Mouse (Mus musculus): ENCODE measurements around the gene Gm26602. TPM values are rescaled to one million over a fixed set of nuclear protein-coding genes. Genes with fewer than 3 reads are reported as not detected.

Gm26602 gene
- total RNA-seq, 2 experiments from 2014 or later = not detected

GRCm38 (mm10) chr10:79959847-79960601 is 49.4 kb downstream of the Gm26602 start, which contains the start of gene Wdr18:
Gene Wdr18 (plus strand): TSS chr10:79960152.
- peak; percentile 99 for DNase-seq

Small RNAs within 50 kb of the gene (microRNA-seq; reads per million reads assigned to microRNA genes)
- gene Mir6910 (ENCODE audit: borderline replicate concordance in 2 of 2) = 0 reads per million in 2 experiments

Other genes starting within 250 kb of the Gm26602 start
- not detected for gene Madcam1, start 246.3 kb upstream of the Gm26602 start, total RNA-seq (2021)
- gene Tpgs1, start 241.5 kb upstream of the Gm26602 start, total RNA-seq (2021) = 10 to 100 TPM; 19.1 to 19.6 TPM
- 100 to 1,000 TPM; 329 to 332 TPM for gene Cdc34, start 228.7 kb upstream of the Gm26602 start, total RNA-seq (2021)
- gene Gzmm, start 221.8 kb upstream of the Gm26602 start, total RNA-seq (2021) = 1 to 10 TPM; 4.0 to 4.4 TPM
- 100 to 1,000 TPM; 513 to 650 TPM for gene Bsg, start 206.4 kb upstream of the Gm26602 start, total RNA-seq (2021)
- gene Hcn2, start 194.2 kb upstream of the Gm26602 start, total RNA-seq (2021) = under 1 TPM; 0.67 TPM
- 10 to 100 TPM; 26.7 to 27.2 TPM for gene Polrmt, start 164.3 kb upstream of the Gm26602 start, total RNA-seq (2021)
- gene Fgf22, start 155.8 kb upstream of the Gm26602 start, total RNA-seq (2021) = not detected
- 10 to 100 TPM; 27.4 to 33.4 TPM for gene Rnf126, start 143.9 kb upstream of the Gm26602 start, total RNA-seq (2021)
- 1 to 10 TPM; 2.0 to 2.1 TPM for gene Fstl3, start 133.6 kb upstream of the Gm26602 start, total RNA-seq (2021)
- not detected for gene Prss57, start 119.9 kb upstream of the Gm26602 start, total RNA-seq (2021)
- 10 to 100 TPM; 23.6 to 24.8 TPM for gene Palm, start 117.3 kb upstream of the Gm26602 start, total RNA-seq (2021)
- gene Misp, start 89.9 kb upstream of the Gm26602 start, total RNA-seq (2021) = under 1 TPM in 1 of 2 experiments, not detected in 1; 0.40 TPM
- gene Ptbp1, start 56.4 kb upstream of the Gm26602 start, total RNA-seq (2021) = 10 to 100 TPM; 26.8 to 27.1 TPM
- under 1 TPM in 1 of 2 experiments, not detected in 1; 0.35 TPM for gene Prtn3, start 36.4 kb upstream of the Gm26602 start, total RNA-seq (2021)
- under 1 TPM; 0.13 to 0.27 TPM for gene Plppr3, start 36.2 kb upstream of the Gm26602 start, total RNA-seq (2021)
- gene Elane, start 24.6 kb upstream of the Gm26602 start, total RNA-seq (2021) = not detected
- 100 to 1,000 TPM in 1 of 2 experiments, 10 to 100 TPM in 1; 12.5 to 381 TPM for gene Cfd, start 20.0 kb upstream of the Gm26602 start, total RNA-seq (2021)
- 10 to 100 TPM; 29.2 to 34.4 TPM for gene Med16, start 1.9 kb upstream of the Gm26602 start, total RNA-seq (2021)
- gene Kiss1r, start 6.1 kb downstream of the Gm26602 start, total RNA-seq (2021) = under 1 TPM; 0.18 to 0.29 TPM
- gene R3hdm4, start 10.4 kb downstream of the Gm26602 start, total RNA-seq (2021) = 100 to 1,000 TPM; 103 to 113 TPM
- 1 to 10 TPM; 2.4 to 2.8 TPM for gene Arid3a, start 16.2 kb downstream of the Gm26602 start, total RNA-seq (2021)
- gene Wdr18, start 49.3 kb downstream of the Gm26602 start, total RNA-seq (2021) = 10 to 100 TPM; 16.4 to 18.0 TPM
- gene Grin3b, start 59.9 kb downstream of the Gm26602 start, total RNA-seq (2021) = not detected
- 10 to 100 TPM; 70.1 to 80.6 TPM for gene Tmem259, start 73.5 kb downstream of the Gm26602 start, total RNA-seq (2021)
- 1 to 10 TPM; 8.5 to 9.4 TPM for gene Cnn2, start 77.7 kb downstream of the Gm26602 start, total RNA-seq (2021)
- 1 to 10 TPM; 4.9 to 5.7 TPM for gene Abca7, start 85.6 kb downstream of the Gm26602 start, total RNA-seq (2021)
- gene Arhgap45, start 105.8 kb downstream of the Gm26602 start, total RNA-seq (2021) = 1 to 10 TPM; 1.0 to 2.1 TPM
- 10 to 100 TPM; 43.2 to 45.5 TPM for gene Polr2e, start 128.9 kb downstream of the Gm26602 start, total RNA-seq (2021)
- 100 to 1,000 TPM; 527 to 618 TPM for gene Gpx4, start 136.3 kb downstream of the Gm26602 start, total RNA-seq (2021)
- gene Sbno2, start 194.7 kb downstream of the Gm26602 start, total RNA-seq (2021) = 1 to 10 TPM; 5.6 to 6.7 TPM
- gene Stk11, start 204.9 kb downstream of the Gm26602 start, total RNA-seq (2021) = 100 to 1,000 TPM in 1 of 2 experiments, 10 to 100 TPM in 1; 99.8 to 120 TPM
- 100 to 1,000 TPM; 634 to 665 TPM for gene Atp5d, start 227.8 kb downstream of the Gm26602 start, total RNA-seq (2021)
- 1 to 10 TPM; 1.2 to 1.6 TPM for gene Cbarp, start 230.0 kb downstream of the Gm26602 start, total RNA-seq (2021)
- 10 to 100 TPM; 33.7 to 34.8 TPM for gene Midn, start 237.4 kb downstream of the Gm26602 start, total RNA-seq (2021)

Data from gastrocnemius, postnatal 25 days (tissue).